Mouse (Mus musculus) urinary bladder, adult 2 months (tissue): ENCODE measurements at regions not wholly inside any gene's neighbourhood (a gene's known extent, or its start where the extent isn't known, plus 50 kb on each side); places are given as distances from the start of the nearest gene placed in this dataset.
"Not testable (repeated sequence)": the region's sequence is repeated elsewhere in the genome, so short reads cannot be mapped to it uniquely, and the experiment has no call there.

Experiments used
- DNase-seq: peaks from one replicate; pipeline ENCODE4 v3.0.0; 2022; ENCODE audit warnings: low spot score

DNA sequence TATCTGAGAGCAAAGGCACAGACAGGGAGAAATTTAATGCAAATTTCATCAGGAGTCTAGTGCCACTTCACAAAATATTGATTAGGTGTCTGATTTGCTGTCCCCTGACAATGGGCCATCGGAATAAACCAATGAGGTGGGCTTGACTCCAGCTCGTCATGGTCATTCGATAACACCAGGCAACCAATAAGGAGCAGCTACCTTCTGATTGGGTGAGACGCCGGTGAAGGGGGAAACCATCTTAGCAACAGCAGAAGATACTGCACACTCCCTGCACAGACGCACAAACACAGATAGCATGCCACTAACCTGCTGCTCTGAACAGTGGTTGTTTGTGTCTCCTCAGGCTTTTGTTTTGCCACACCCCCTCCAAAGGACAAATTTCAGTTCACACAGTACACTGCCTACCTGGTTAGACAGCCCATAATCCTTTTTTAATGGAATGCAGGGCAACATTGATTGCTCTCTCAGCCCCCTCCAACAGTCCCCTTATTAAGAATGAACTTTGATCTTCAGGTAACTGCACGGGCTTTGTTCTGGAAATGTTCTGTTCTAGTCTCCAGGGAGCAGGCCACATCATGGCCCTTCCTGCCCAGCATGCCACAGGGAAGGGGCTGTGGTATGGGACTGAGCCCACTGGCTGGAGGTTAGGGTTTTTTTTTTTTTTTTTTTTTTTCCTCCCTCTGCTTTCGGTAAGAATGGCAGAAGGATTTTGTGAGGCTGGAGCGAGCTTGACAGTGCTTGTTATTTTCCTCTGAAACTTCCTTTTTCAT lies 285.1 kb upstream of the Ubash3b start:
- no peak for DNase-seq

DNA sequence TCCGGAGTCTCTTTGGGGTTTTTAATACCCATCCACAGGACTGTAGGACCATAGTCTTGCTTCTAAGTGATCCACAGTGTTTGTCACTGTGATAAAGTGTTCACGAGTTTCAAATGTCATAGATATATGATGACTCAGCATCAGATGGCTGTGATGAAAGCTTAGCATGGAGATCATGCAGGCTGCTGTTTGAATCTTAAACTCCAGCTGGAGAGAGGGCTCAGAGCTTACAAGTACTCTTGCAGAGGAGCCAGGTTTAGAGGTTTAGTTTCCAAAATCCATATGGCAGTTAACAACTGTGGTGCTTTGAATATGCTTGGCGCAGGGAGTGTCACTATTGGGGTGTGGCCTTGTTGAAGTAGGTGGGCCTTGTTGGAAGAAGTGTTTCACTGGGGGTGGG lies 280.9 kb upstream of the Ubash3b start:
- DNase-seq: no peak

DNA sequence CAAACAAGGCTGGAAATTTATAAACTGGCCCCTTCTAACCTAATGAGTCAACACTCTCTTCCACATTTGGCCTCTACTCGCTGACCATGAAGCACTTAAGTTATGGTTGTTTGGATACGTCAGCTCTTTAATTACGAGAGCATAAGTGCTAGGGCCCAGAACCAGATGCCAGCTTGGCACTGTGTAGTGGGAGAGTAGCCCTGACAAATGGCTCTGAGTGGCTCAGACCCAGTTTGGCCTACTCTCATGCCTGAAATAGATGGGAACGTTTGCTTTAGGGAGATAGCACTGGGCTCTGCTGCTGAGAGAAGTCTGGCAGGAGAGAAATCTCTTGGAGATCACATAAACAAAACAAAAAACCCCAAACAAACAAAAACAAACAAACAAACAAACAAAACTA lies 278.5 kb upstream of the Ubash3b start:
- no peak for DNase-seq

DNA sequence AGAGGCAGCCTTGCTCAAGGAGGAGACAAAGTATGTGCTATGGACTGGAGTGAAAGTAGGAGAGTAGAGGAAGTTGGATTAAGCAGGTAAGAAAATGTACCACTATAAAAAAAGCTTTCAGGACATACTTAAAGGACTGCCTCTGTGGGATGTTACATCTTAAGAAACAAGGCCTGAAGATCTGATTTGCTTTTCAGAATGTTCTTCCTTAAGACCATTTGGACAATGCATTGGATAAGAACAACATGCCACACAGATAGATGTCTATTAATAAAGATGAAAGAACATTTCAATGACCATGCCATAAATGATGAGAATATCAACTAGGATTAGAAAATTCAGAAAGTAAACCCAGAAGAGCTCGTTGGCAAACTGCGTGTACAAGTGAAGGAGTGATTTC lies 276.6 kb upstream of the Ubash3b start:
- no peak for DNase-seq

DNA sequence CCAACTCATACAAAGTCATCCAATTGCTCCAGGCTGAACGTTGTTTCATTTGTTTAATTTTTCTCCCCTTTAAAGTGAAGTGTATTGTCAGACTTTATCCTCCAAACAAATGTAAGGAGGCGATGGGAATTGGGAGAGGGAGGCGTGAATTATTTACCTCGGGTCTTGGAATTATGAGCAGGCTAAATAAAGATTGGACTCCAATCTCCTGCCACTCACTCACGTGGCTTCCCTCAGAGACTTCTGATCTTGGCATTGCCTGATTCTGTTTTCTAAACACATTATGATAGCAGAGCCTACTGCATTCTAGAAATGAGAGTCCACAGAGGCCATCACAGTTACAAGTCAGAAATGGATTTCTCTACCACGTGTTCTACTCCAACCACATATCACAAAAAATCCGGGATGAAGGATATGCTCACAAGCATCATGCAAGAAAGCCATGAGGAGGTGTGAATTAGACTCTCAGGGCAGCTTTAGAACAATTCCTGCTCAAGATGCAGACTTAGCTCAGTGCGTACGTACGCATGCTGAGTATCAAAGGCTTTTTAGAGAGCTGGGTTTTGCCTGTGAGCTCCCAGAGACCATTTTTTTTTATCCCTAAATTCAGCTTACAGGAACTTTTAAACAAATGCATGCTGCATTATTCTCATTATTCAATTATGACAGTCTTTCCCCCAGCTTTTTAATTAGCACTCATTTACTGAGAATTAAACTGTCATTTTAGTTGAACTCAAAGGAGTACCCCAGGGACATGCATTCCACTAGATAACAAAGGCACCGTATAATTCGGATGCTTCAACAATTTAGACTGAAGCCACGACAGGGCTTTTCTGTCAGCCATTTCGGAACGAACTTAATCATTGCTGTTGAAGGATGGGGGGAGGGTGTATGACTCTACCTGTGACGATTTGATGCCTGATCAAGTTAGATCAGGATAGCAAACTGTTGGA lies 269.2 kb upstream of the Ubash3b start:
- DNase-seq: no peak

DNA sequence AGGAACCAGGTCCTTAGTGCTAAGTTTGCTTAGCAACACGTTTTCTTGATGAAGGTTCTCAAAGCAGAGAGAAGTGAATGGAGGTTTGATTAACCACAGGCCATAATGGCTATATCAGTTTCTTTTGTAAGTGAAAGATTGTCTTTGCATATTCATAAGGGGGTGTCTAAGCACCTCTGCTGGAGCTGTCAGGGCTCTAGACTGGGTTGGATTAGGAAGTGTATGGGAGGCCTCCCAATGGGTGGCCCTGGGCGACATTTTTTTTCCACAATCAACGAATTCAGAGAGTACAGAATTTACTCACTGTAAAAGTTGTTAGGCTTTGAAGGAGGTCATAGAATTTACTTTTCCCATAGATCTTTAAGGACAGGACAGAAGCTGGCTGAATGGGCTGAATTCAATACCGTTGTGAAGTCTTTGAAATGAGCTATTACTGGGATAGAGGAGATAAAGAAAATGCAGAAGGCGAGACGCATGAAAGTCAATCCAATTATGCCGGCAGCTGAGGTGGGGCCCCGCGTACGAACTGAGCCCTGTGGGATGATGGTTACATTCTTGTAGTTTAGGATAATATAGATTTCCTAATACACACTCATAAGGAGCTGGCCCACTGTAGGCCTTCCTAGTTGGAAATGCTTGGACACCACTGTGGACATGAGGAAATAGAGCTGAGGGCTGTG lies 268.4 kb upstream of the Ubash3b start:
- no peak for DNase-seq

DNA sequence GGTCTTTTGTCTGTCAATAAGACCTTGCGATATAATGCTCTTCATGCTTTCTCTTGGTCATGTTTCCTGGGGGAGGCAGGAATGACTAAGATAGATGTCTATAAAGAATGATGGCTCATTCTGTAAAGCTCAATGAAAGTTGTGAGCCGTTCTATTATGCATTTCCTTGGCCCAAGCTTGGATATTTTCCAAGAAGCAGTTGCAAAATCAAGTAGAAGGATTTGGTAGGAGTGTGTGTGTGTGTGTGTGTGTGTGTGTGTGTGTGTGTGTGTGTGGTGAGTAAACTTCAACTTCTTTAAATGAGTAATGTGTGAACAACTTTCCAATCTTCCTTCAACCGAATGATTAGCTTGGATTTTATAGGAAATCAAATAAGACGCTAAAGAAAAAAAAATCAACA lies 267.7 kb upstream of the Ubash3b start:
- no peak for DNase-seq

DNA sequence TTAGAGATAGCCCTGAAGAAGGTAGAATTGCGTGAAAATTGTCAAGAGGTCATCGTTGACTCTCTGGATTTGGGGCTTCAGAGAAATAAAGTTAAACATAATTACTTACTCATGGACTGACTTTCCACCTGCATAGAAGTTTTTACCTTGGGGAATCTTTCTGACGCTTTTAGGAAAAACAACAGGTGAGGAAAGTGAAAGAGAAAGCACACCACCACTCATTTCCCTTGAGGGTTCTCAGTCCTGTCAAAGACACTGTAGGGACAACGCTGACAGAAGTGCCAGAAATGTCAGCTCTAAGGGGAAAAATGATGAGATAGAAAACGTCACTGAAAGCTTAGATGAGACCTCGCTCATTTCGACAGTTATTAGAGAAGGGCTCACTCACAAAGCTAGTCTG lies 265.2 kb upstream of the Ubash3b start:
- no peak for DNase-seq

DNA sequence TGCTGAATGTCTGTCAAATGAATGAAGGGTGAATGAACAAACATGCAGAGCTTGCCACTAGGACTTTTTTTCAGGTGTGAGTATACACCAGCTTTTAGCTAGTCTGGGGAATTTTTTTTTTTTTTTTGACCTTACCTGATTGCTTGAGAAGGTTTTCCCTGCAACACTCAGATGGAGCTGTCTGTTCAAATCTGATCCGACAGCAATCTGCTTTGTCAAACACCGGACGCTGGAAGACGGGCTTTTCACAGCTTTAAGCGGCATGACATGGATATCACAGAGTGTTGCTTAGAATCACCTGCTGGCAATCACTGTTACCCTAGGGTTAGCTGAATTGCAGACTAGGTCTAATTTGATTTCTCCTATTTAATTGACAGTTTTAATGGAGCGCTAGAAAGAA lies 263.7 kb upstream of the Ubash3b start:
- no peak for DNase-seq

DNA sequence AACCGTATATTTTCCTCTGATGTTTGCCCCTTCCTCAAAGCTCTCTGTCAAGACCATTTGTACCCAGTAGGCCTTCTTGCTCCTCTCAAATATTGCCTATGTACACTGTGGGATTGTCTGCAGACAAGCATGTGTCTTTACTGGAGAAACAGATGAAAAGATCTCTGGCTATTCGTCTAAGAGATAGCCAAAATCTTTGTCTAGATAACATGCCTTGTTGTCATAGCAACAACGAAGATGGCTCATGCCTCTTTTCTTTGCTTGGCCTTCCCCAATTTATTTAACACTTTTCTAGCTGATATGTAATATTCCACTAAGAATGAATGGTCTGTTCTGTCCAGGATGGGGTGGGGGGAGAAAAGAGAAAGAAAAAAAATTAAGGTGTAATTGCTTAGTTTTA lies 252.3 kb upstream of the Ubash3b start:
- DNase-seq: no peak

DNA sequence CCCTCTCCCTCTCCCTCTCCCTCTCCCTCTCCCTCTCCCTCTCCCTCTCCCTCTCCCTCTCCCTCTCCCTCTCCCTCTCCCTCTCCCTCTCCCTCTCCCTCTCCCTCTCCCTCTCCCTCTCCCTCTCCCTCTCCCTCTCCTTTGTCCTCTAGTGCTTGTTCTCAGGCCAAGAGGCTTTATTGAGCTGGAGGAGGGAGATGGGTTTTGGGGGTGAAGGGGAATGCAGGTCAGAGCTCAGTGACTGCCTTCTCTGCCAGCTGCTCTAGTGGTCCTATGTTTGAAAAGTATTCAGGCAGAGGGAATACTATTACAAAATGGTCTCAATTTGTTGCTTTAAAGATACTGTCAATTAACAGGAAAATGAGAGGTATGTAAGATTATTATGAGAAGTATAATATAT lies 251.6 kb upstream of the Ubash3b start:
- DNase-seq: not testable (repeated sequence)

DNA sequence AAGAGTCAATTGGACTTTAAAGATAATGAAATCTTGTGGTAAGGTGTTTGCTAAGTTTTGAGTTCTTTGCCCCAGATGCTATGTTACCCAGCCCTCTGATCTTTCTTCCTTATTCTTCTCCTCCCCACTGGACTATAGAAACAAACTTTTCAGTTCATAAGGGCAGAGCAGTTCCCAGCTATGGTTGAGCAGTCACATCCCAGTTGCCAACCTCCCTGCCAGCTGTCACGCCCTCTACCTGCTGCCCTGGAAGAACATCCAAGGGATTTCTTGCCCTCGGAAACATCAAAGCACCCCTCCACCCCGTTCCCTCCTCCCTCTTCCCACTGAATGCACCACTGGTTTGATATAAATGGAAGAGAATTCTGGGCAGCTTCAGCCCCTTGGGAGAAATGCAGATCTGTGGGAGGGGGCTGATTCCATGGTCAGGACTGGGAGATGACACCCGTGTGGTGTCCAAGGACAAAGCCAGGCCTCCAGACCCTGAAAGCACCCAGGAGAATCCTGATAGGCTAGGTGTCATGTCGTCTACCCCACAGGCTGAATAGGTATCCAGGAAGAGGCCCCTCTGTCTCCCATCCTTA lies 250.8 kb upstream of the Ubash3b start:
- no peak for DNase-seq

DNA sequence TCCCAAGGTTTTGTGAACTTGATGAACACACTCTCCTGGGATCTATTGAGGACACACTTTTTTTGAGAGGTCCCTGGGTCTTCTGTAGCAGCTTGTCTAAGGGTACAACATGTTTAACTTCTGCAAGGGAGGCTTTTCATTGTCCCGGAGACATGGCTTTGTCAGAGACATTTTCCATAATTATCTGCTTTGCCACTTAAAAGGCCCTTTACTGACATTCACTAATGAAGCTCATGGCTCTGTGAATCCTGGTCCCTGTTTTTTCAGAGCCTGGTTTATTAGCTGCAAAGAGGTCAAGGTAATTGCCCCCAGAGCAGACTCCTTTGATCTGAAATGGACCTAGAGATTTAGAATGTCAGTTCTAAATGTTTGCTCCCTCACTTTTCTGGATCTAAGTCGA lies 246.8 kb upstream of the Ubash3b start:
- DNase-seq: no peak

DNA sequence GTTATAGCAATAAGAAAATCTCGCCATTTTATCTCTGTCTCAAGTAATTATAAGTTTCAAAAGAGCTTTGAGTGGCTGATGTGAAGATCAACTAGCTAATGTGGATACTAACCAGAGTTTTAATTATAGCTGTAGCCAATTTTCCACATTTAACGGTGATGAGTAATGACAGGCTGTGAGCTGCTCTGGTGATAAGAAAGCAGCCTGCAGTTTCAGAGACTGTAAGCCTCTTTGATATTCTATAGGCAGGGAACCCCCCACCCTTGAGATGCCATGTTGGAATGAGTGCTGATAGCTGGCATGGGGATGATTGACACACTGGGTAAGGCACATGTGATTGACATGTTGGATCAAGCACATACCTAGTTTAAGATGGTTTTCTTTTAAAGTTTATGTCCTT lies 245.6 kb upstream of the Ubash3b start:
- DNase-seq: no peak

DNA sequence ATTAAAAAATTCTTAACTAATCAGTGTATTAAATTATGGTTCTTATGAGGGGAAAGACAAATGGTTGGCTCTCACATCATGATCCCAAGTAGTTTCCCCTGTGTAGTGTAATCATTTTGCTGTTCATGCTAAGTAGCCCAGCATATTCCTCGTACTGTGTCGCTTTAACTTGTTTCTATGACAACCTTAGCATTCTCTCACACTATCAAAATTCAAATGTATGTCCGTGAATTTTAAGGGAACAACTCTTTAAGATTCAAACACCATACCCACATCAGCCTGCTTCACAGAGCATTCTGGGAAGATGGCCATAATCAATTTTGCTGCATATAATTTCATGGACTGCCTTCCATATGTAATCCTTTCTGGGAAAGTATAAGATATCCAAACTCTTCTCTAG lies 241.4 kb upstream of the Ubash3b start:
- DNase-seq: no peak

DNA sequence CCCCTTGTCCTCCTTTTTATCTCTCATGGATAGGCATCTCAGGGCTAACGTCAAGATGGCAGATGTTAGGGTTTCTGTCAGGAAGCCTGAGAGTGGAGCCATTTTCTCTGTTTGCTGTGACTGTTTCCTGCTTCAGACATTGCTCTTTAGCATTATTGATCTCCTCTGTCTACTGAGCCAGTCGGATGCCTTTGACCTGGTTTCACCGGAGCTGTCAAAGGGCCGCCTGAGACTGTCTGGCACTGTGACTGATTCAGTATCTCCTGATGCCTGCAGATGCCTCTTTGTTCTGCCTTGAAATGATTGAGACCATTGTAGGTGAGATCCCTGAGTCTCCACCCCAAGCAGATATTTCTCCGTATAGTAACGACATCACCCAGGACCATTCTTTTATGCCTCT lies 239.5 kb upstream of the Ubash3b start:
- DNase-seq: no peak

DNA sequence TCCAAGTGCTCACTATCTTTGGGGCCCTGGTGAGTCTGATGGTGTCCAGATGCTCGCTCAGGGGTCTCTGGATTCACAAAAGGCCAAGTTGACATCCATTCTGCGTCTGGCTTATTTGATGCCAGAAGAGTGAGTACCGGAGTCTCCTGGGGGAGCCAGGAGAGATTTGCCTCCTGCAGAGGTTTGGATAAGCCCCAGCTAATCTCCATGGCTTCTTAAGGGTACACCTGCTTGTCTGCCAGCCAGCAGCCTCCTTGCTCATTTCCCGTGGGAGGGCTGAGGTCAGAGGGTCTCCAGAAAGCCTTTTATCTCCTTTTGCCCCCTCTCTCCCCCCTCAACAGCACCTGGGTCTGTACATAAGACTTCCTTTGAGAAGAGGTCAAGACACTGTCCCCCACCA lies 234.0 kb upstream of the Ubash3b start:
- no peak for DNase-seq

DNA sequence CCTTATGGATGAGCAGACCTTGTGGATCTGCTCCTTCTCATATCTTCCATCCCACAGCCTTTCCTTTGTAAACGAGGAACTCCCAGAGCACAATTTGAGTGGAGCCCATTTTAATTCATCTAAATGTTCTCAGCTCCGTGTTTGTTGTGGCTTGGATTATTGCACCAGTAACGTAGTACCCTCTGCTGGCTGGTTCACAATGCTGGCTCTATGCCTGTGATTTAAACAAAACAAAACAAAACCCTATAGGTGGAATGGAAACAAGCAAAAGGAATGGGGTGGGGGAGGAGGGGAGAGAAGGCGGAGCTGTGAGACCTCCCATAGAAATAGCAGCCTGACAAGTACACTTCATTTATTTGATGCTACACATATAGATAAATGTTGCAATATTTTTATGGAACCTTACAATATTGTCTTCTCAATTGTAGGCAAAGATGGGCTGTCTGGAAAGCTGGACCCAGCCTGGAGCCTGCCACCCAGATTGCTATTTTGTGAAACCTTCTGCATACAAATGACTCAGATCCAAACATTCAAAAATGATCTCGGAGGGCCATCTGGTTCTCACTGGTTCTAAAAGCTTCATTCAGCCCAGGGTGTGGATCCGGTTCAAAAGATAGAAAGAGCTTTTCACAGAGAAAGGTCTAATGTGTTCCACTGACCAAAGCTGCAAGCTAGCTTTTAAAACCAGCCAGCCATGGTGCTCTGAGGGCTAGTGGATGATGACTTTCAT lies 230.3 kb upstream of the Ubash3b start:
- DNase-seq: no peak

DNA sequence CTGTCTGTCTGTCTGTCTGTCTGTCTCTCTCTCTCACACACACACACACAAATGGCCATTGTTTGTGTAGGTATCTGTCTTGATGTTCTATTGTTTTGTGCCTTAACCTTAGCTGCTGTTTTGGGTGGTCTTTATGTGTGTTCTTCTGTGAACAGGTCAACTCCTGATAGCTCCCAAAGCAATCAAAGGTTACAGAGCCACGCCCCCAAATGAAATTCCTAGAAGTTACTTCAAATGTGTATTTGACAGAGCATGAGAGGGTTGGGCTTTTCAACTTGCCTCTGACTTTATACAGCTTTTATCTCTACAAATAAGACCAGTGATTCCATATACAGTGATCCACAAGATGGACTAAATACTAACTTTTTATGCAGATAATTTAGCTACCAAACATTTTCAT lies 217.8 kb upstream of the Ubash3b start:
- DNase-seq: no peak

DNA sequence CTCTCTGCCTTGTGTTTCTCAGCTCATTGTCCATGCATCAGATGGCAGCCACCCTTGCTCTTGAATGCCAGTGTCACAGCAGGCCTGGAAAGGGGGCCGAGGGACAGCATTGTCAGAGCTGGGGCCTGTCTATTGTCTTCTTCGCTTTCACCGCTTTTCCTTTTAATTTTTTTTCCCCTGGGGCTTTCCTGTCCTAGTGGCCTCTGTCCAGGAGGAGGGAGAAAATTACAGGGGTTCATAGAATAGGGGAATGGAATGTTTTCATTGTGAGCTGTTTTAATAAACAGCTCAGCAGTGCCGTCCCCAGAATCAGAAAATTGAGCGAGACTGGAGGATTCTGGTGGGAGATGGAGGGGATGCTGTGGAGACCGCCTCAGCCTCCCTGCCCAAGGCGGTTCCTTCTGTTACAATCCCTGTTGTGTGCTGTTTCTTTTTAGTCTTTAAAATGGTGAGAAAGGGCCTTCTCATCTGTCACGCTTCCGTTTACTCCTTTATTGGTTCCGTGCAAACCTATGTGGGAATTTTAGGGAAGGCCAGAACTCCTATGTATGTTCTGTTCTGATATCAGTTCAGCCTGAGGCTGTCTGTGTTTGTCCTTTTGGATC lies 217.2 kb upstream of the Ubash3b start:
- no peak for DNase-seq
